Mouse (Mus musculus) forebrain, embryonic 15.5 days (tissue): ENCODE results near the gene Zfp354a. TPM values are rescaled to one million over a fixed set of nuclear protein-coding genes. Genes with fewer than 3 reads are reported as not detected.
A peak's percentile ranks its signal among the peaks of the same experiment; 100 is the strongest.
"Not testable (repeated sequence)": the region's sequence is repeated elsewhere in the genome, so short reads cannot be mapped to it uniquely, and the experiment has no call there.

Experiments used
- ATAC-seq: fragments of 200-750 bp; cut with Nextera tagmentation; replicated peaks from 2 replicates; pipeline ENCODE4 v1.8.0; 2017; ENCODE audit warnings: mild to moderate bottlenecking, moderate TSS enrichment, moderate library complexity
- H3K27ac ChIP-seq: fragments of 300-500 bp; sonication (generic); replicated peaks from 2 replicates; pipeline ENCODE4 v1.5.1; 2015; ENCODE audit warnings: mild to moderate bottlenecking, inconsistent platforms
- H3K27me3 ChIP-seq: fragments of 300-500 bp; sonication (generic); 2 replicates; pipeline ENCODE4 v1.6.1; 2015; ENCODE audit warnings: inconsistent platforms
- H3K36me3 ChIP-seq: fragments of 300-500 bp; sonication (generic); 2 replicates; pipeline ENCODE4 v1.6.1; 2015; ENCODE audit warnings: mild to moderate bottlenecking, inconsistent platforms
- H3K4me1 ChIP-seq: fragments of 300-500 bp; sonication (generic); 2 replicates; pipeline ENCODE4 v1.6.1; 2015; ENCODE audit warnings: inconsistent platforms
- H3K4me2 ChIP-seq: fragments of 300-500 bp; sonication (generic); replicated peaks from 2 replicates; pipeline ENCODE4 v1.6.1; 2015; ENCODE audit warnings: mild to moderate bottlenecking, inconsistent platforms
- H3K4me3 ChIP-seq: fragments of 300-500 bp; sonication (generic); 2 replicates; pipeline ENCODE4 v1.5.1; 2015; ENCODE audit warnings: mild to moderate bottlenecking, inconsistent platforms
- H3K9ac ChIP-seq: fragments of 300-500 bp; sonication (generic); replicated peaks from 2 replicates; pipeline ENCODE4 v1.6.1; 2015; ENCODE audit warnings: mild to moderate bottlenecking, inconsistent platforms
- H3K9me3 ChIP-seq: fragments of 300-500 bp; sonication (generic); 2 replicates; pipeline ENCODE4 v1.6.1; 2016; ENCODE audit warnings: inconsistent platforms
- WGBS: fragments of 180-500 bp; shearing (Covaris S2); methylation state at CpG from one replicate; pipeline ENCODE4 v1.1.7; 2015; ENCODE audit warnings: mixed read lengths; 5-methylcytosine and 5-hydroxymethylcytosine counted together
- polyA plus RNA-seq: library from polyadenylated mRNA; unstranded; fragments of >200 nt; fragmentation: Nextera tagmentation; extraction: Ambion mirVana; gene quantifications from 2 replicates; pipeline ENCODE4 v1.2.1, GENCODE M21; 2015

The Zfp354a gene
- polyA plus RNA-seq = 12.3 and 12.5 TPM in 2 replicates

GRCm38 (mm10) chr11:51059151-51059571 is at the start of gene Zfp354a:
TSS of gene Zfp354a (plus strand) at chr11:51059257.
- 0% methylated on average over 32 of the region's 32 CpGs for WGBS

DNA sequence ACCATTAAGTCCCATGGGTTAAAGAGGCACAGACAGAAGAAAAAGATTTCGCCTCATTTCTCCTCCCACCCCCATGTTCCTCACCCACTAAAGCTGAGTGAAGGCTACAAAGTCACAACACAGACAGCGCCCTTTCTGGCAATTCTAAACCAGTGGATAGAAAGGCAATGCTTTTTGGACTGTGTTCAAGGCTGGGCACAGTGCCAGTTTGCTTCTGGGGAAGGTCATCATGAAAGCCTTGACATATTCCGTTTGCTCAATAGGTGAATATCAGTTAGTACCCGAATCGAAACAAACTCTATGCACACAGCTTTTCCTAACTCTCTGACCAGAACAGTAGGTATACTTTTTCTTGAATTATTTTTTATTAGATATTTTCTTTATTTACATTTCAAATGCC is 47.2 kb upstream of the Zfp354a start:
- Histone ChIP-seq H3K27me3 (no peaks in the 10 kb centered on the region), H3K27ac (no peak overlapping the region), H3K4me2 (no peak overlapping the region), H3K9me3 (no peaks in the 10 kb centered on the region), H3K4me3 (no peak overlapping the region), H3K4me1 (no peaks in the 10 kb centered on the region), H3K36me3 (no peaks in the 10 kb centered on the region), H3K9ac (no peak overlapping the region)
- 70% methylated on average over 5 of the region's 5 CpGs for WGBS
- no peak for ATAC-seq

More at GRCm38 (mm10) chr11:51059151-51059571, at the start of gene Zfp354a:
- Histone ChIP-seq H3K4me2 (peak within 1 kb of the TSS; percentile 86), H3K9ac (peak within 1 kb of the TSS; percentile 93), H3K4me3 (peak within 1 kb of the TSS; percentile 93), H3K4me1 (peaks cover 8% of the 10 kb centered on the region), H3K9me3 (no peaks in the 10 kb centered on the region), H3K27ac (peak within 1 kb of the TSS; percentile 67), H3K27me3 (no peaks in the 10 kb centered on the region), H3K36me3 (peaks cover 17% of the 10 kb centered on the region)
- peak; percentile 92 for ATAC-seq

DNA sequence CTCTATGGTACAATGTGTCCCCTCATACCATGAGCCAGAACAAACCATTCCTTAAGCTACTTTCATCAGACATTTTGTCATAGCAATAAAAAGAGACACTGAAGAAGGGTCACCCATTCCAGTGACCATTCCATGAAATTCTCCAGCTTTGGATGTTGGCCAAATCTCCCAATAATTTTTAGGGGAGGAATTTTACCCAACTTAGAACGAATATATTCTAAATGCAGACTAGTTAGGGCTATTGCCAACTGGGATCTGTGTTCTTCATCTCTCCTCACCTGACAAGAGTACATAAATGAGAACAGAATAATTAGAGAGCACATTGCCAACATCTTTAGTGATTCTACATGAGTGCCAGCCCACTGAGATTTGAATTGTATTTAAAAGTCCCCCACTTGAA is 45.1 kb upstream of the Zfp354a start, which contains the start of gene Olfr54:
Gene Olfr54 (plus strand): TSS at position 301 of the 400 bp plus-strand sequence.
- H3K9me3 ChIP-seq = no peaks in the 10 kb centered on the region
- no peaks in the 10 kb centered on the region for H3K36me3 ChIP-seq
- H3K4me3 ChIP-seq = no peak within 1 kb of the TSS
- H3K9ac ChIP-seq = no peak within 1 kb of the TSS
- H3K27me3 ChIP-seq = no peaks in the 10 kb centered on the region
- H3K4me2 ChIP-seq = no peak within 1 kb of the TSS
- H3K27ac ChIP-seq = no peak within 1 kb of the TSS
- no peak for ATAC-seq
- no peaks in the 10 kb centered on the region for H3K4me1 ChIP-seq
- 75% methylated on average over 1 of the region's 1 CpGs for WGBS

DNA sequence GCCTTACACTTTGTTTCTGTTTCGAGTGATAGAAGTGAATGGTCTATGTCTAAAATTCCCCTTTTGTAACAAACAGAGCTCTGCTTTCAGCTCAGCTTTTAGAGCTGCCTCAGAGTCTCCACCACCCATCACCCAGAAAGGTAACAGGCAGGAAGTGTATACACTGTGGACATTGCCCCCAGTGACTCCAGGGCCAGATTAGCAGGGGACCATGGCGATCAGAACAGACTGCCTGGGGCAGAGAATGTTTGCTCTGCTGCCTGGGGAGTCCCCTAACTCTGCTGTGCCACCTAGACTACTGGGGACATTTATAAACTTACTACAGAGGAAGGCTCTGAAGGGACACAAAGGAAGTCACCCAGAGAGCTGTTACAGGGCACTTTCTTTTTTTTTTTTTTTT is 42.7 kb upstream of the Zfp354a start:
- ATAC-seq = no peak
- no peaks in the 10 kb centered on the region for H3K9me3 ChIP-seq
- H3K4me2 ChIP-seq = no peak overlapping the region
- H3K36me3 ChIP-seq = no peaks in the 10 kb centered on the region
- 61% methylated on average over 2 of the region's 2 CpGs for WGBS
- no peak overlapping the region for H3K9ac ChIP-seq
- H3K27me3 ChIP-seq = no peaks in the 10 kb centered on the region
- no peak overlapping the region for H3K27ac ChIP-seq
- H3K4me3 ChIP-seq = no peak overlapping the region
- H3K4me1 ChIP-seq = no peaks in the 10 kb centered on the region

DNA sequence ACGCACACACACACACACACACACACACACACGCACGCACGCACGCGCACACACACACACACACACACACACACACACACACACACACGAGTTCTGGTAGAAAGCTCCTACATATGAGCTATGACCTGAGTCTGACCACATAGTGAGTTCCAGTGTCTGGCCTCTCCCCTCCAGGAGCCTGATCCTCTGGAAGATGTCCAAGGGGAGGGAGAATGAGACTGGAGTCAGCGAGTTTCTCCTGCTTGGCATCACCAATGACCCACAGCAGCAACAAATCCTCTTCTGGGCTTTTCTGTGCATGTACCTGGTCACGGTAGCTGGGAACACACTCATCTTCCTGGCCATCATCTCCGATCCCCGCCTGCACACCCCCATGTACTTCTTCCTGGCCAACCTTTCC is 32.2 kb upstream of the Zfp354a start:
- H3K27ac ChIP-seq, H3K27me3 ChIP-seq, H3K4me2 ChIP-seq, H3K9me3 ChIP-seq, H3K36me3 ChIP-seq, H3K4me1 ChIP-seq, H3K9ac ChIP-seq, ATAC-seq, H3K4me3 ChIP-seq: not testable (repeated sequence)
- 90% methylated on average over 11 of the region's 11 CpGs for WGBS

DNA sequence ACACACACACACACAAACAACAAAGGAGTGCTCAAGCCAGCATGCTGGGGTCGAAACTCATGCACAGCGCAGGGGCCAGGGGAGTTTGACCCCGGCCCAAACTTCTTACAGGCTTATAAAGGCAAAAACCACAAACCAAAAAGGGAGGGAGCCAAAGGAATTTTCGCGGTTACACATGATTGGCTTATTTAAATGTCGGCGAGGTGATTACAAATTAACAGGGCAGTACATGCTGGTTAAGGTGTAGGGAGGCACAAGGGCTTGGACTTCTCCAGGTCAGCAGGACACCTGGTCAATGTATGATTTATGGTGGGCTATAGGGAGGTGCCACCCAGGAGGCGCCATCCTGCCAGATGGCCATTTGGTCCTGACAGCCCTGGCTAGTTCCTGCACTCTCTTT is 29.7 kb upstream of the Zfp354a start:
- not testable (repeated sequence) for H3K9ac ChIP-seq, H3K36me3 ChIP-seq, H3K4me3 ChIP-seq, H3K4me2 ChIP-seq, H3K4me1 ChIP-seq, H3K27ac ChIP-seq, ATAC-seq, H3K27me3 ChIP-seq, H3K9me3 ChIP-seq
- WGBS = 82% methylated on average over 8 of the region's 8 CpGs

GRCm38 (mm10) chr11:51030225-51030624 is 28.8 kb upstream of the Zfp354a start:
- H3K36me3 ChIP-seq = no peaks in the 10 kb centered on the region
- H3K27me3 ChIP-seq = no peaks in the 10 kb centered on the region
- H3K27ac ChIP-seq = no peak overlapping the region
- no peaks in the 10 kb centered on the region for H3K4me1 ChIP-seq
- H3K9ac ChIP-seq = no peak overlapping the region
- no peak for ATAC-seq
- no peak overlapping the region for H3K4me2 ChIP-seq
- H3K4me3 ChIP-seq = no peak overlapping the region
- WGBS = 83% methylated on average over 2 of the region's 2 CpGs
- no peaks in the 10 kb centered on the region for H3K9me3 ChIP-seq

DNA sequence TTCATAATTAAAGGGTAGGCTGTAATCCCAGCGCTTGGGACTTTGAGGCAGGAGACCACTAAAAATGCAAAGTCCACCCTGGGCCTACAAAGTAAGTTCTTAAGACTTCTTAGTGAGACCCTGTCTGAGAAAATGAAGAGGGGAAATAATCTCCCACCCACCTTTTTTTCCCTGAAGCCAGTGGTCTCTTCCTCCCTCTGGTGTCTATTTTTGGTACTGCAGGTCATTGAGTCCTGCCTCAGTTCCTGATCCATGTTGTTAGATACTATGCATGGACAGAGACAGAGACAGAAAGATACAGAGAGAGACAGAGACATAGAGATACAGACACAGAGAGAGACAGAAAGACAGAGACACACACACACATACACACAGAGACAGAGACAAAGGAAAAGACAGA is 26.2 kb upstream of the Zfp354a start:
- Histone ChIP-seq H3K4me2 (no peak overlapping the region), H3K9me3 (no peaks in the 10 kb centered on the region), H3K27me3 (no peaks in the 10 kb centered on the region), H3K36me3 (no peaks in the 10 kb centered on the region), H3K4me1 (no peaks in the 10 kb centered on the region), H3K27ac (no peak overlapping the region), H3K4me3 (no peak overlapping the region), H3K9ac (no peak overlapping the region)
- ATAC-seq = no peak
- 27% methylated on average over 1 of the region's 1 CpGs for WGBS

DNA sequence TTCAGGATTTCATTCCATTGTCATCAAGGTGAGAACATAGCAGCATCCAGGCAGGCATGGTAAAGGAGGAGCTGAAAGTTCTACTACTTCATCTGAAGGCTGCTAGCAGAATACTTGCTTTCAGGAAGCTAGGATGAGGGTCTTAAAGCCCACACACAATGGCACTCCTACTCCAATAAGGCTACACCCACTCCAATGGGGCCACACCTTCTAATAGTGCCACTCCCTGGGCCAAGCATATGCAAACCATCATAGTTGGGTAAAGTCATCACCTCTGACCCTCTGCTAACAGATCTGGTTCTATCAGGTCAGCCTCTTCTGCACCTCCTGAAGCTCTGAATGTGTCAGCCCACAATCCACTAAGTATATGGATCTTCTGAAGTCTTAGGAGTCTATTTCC is 24.9 kb upstream of the Zfp354a start:
- H3K27ac ChIP-seq, ATAC-seq, H3K4me2 ChIP-seq, H3K9me3 ChIP-seq, H3K4me1 ChIP-seq, H3K36me3 ChIP-seq, H3K9ac ChIP-seq, H3K4me3 ChIP-seq, H3K27me3 ChIP-seq: not testable (repeated sequence)

DNA sequence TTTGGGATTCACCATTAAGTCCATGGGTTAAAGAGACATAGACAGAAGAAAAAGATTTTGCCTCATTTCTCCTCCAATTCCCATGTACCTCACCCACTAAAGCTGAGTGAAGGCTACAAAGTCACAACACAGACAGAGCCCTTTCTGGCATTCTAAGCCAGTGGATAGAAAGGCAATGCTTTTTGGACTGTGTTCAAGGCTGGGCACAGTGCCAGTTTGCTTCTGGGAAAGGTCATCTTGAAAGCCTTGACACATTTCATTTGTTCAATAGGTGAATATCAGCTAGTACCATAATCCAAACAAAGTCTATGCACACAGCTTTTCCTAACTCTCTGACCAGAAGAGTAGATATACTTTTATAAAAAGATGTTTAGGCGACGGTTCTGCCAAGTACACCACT is 23.1 kb upstream of the Zfp354a start:
- Histone ChIP-seq H3K9ac (no peak overlapping the region), H3K4me1 (no peaks in the 10 kb centered on the region), H3K27me3 (no peaks in the 10 kb centered on the region), H3K36me3 (no peaks in the 10 kb centered on the region), H3K9me3 (no peaks in the 10 kb centered on the region), H3K27ac (no peak overlapping the region), H3K4me3 (no peak overlapping the region), H3K4me2 (no peak overlapping the region)
- 91% methylated on average over 2 of the region's 2 CpGs for WGBS
- ATAC-seq = no peak

- not testable (repeated sequence) for H3K27me3 ChIP-seq, ATAC-seq, H3K4me2 ChIP-seq, H3K4me3 ChIP-seq, H3K4me1 ChIP-seq, H3K9ac ChIP-seq, H3K9me3 ChIP-seq, H3K36me3 ChIP-seq, H3K27ac ChIP-seq
- 87% methylated on average over 3 of the region's 3 CpGs for WGBS
These were observed 14.3 kb upstream of the Zfp354a start for GRCm38 (mm10) chr11:51044776-51045175.

- not testable (repeated sequence) for ATAC-seq, H3K4me3 ChIP-seq, H3K4me2 ChIP-seq, H3K4me1 ChIP-seq, H3K9ac ChIP-seq, H3K27me3 ChIP-seq, H3K27ac ChIP-seq, H3K36me3 ChIP-seq, H3K9me3 ChIP-seq
- WGBS = 81% methylated on average over 3 of the region's 3 CpGs
These were observed 11.2 kb upstream of the Zfp354a start, which contains the start of gene Olfr1375 for GRCm38 (mm10) chr11:51047809-51048208. TSS of gene Olfr1375 (plus strand) at chr11:51048109.

GRCm38 (mm10) chr11:51051678-51052077 is 7.4 kb upstream of the Zfp354a start:
- H3K4me2 ChIP-seq = no peak overlapping the region
- H3K9me3 ChIP-seq = no peaks in the 10 kb centered on the region
- no peak for ATAC-seq
- no peak overlapping the region for H3K4me3 ChIP-seq
- H3K36me3 ChIP-seq = no peaks in the 10 kb centered on the region
- no peaks in the 10 kb centered on the region for H3K4me1 ChIP-seq
- H3K9ac ChIP-seq = no peak overlapping the region
- H3K27ac ChIP-seq = no peak overlapping the region
- H3K27me3 ChIP-seq = no peaks in the 10 kb centered on the region
- 66% methylated on average over 2 of the region's 2 CpGs for WGBS
